Mouse (Mus musculus) midbrain, embryonic 11.5 days (tissue): ENCODE results near the gene Sv2c. TPM values are rescaled to one million over a fixed set of nuclear protein-coding genes. Genes with fewer than 3 reads are reported as not detected.
"Not testable (repeated sequence)": the region's sequence is repeated elsewhere in the genome, so short reads cannot be mapped to it uniquely, and the experiment has no call there.

Experiments used
- ATAC-seq: fragments of 200-750 bp; cut with Nextera tagmentation; 2 replicates; pipeline ENCODE4 v1.8.0; 2017; ENCODE audit warnings: moderate TSS enrichment, moderate library complexity; ENCODE audit not compliant: low FRiP score
- DNase-seq: peaks from one replicate; pipeline ENCODE4 v3.0.0; 2015; ENCODE audit warnings: low spot score; ENCODE audit errors: missing footprints
- H3K27ac ChIP-seq: fragments of 300-500 bp; sonication (generic); 2 replicates; pipeline ENCODE4 v1.5.1; 2014; ENCODE audit warnings: low read depth, low read length
- H3K27me3 ChIP-seq: fragments of 300-500 bp; sonication (generic); 2 replicates; pipeline ENCODE4 v1.6.1; 2014; ENCODE audit warnings: mild to moderate bottlenecking, low read length, moderate library complexity, mixed read lengths; ENCODE audit not compliant: control insufficient read depth, insufficient read depth
- H3K36me3 ChIP-seq: fragments of 300-500 bp; sonication (generic); 2 replicates; pipeline ENCODE4 v1.6.1; 2014; ENCODE audit warnings: mild to moderate bottlenecking, low read length, moderate library complexity, mixed read lengths; ENCODE audit not compliant: control insufficient read depth, insufficient read depth
- H3K4me1 ChIP-seq: fragments of 300-500 bp; sonication (generic); 2 replicates; pipeline ENCODE4 v1.6.1; 2014; ENCODE audit warnings: low read length; ENCODE audit not compliant: control insufficient read depth, insufficient read depth
- H3K4me2 ChIP-seq: fragments of 300-500 bp; sonication (generic); 2 replicates; pipeline ENCODE4 v1.6.1; 2014; ENCODE audit warnings: mild to moderate bottlenecking, moderate library complexity
- H3K4me3 ChIP-seq: fragments of 300-500 bp; sonication (generic); 2 replicates; pipeline ENCODE4 v1.5.1; 2014; ENCODE audit warnings: low read depth, low read length
- H3K9ac ChIP-seq: fragments of 300-500 bp; sonication (generic); 2 replicates; pipeline ENCODE4 v1.6.1; 2014; ENCODE audit warnings: low read length
- H3K9me3 ChIP-seq: fragments of 300-500 bp; sonication (generic); 2 replicates; pipeline ENCODE4 v1.6.1; 2016; ENCODE audit warnings: low read length; ENCODE audit not compliant: control insufficient read depth
- WGBS: fragments of 180-500 bp; shearing (Covaris S2); extraction: QIAGEN DNeasy Blood & Tissue Kit; methylation state at CpG from one replicate; pipeline ENCODE4 v1.1.7; 2014; 5-methylcytosine and 5-hydroxymethylcytosine counted together
- polyA plus RNA-seq: library from polyadenylated mRNA; unstranded; fragments of >200 nt; fragmentation: Nextera tagmentation; extraction: Ambion mirVana; gene quantifications from 2 replicates; pipeline ENCODE4 v1.2.1, GENCODE M21; 2014

The Sv2c gene
- polyA plus RNA-seq, 1 experiment from 2014 or later, result 1.1 TPM

DNA sequence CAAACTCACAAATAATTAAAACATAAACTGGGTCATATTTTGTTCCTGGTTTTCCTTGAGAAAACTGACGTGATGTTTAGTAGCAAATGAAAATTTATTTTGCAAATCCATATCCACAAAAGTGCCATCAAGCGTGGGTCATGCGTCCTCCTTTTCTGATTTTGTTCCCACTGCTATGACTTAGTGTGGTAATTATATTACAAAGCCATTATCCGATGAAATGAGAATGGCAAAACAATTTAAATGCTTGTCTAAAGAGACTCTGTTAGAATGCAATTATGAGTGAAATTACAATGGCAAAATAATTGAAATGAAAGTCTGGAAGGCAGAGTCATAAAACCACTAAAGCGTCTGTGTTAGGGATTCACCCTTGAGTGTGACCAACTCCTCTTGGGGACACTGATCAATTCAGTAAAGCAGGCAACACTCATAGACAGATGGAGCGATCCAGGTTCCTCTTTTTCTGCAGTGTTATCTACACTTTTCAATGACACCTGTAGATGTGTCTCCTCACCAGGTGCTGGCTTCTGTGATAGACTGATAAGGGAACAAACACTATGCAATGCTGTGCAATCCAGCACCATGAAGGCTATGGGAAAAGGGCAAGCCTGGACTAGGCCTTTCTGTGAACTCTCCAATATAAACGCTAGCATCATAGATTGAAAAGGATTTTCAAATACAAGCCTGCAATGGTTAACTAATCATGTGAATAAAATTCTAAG, 46.6 kb downstream of the Sv2c start:
- DNase-seq (no peak), ATAC-seq (no peak)
- Histone ChIP-seq H3K27me3 (no peaks in the 10 kb centered on the region), H3K27ac (no peak overlapping the region), H3K4me2 (no peak overlapping the region), H3K36me3 (no peaks in the 10 kb centered on the region), H3K9ac (no peak overlapping the region), H3K9me3 (no peaks in the 10 kb centered on the region), H3K4me1 (no peaks in the 10 kb centered on the region), H3K4me3 (no peak overlapping the region)
- 88% methylated on average over 7 of the region's 7 CpGs for WGBS

DNA sequence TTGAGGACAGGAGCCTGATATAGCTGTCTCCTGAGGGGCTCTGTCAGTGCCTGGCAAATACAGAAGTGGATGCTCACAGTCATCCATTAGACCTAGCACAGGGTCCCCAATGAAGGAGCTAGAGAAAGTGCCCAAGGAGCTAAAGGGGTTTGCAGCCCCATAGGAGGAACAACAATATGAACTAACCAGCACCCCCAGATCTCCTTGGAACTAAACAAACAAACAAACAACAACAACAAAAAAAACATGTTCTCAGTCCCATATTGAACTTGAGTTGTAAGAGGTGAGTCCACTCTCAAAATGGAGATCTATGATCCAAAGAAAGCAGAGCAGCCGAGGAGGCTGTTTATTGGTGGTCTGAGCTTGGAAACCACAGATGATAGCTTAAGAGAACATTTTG, 50.6 kb downstream of the Sv2c start, which contains the start of gene Gm17190:
Gene Gm17190, plus strand, starts transcription at position 301 of the 400 bp plus-strand sequence.
- not testable (repeated sequence) for H3K27ac ChIP-seq, H3K4me3 ChIP-seq, H3K36me3 ChIP-seq, H3K27me3 ChIP-seq, H3K9me3 ChIP-seq, H3K4me1 ChIP-seq, H3K9ac ChIP-seq, ATAC-seq, H3K4me2 ChIP-seq, DNase-seq
- WGBS, result 88% methylated on average over 1 of the region's 1 CpGs

DNA sequence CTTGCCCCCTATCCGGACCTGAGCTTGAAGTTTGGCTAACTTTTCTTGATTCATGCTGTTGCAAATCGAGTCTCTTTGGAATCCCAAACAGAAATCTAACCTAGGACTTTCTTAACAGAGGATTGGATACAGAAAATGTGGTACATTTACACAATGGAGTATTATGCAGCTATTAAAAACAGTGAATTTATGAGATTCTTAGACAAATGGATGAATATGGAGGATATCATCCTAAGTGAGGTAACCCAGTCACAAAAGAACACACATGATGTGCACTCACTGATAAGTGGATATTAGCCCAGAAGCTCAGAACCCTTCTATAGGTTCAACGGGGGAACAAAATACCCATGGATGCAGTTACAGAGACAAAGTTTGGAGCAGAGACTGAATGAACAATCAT, 51.1 kb downstream of the Sv2c start, which contains the start of gene Gm20075:
Gene Gm20075, minus strand, starts transcription at position 101 of the 400 bp plus-strand sequence.
- not testable (repeated sequence) for ATAC-seq

DNA sequence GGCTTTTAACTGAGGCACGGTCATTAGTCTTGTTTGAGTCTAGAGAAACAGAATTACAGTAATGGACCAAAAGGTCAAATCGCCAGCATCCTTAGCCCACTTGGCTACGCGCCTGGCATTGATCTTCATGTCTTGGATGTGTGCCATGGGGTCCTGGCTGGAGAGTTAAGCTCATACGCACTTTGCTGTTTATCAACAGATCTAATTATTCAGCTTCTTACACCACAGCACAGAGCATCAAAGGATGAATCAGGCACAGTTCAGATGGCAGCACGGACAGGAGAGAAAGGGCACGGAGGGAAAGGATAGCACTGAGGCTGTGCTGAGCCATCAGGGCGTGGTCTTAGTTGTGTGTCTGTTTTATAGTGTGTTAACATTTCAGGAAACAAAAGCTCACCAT, 58.8 kb downstream of the Sv2c start:
- 81% methylated on average over 8 of the region's 8 CpGs for WGBS
- H3K9me3 ChIP-seq, result no peaks in the 10 kb centered on the region
- no peaks in the 10 kb centered on the region for H3K27me3 ChIP-seq
- H3K27ac ChIP-seq, result no peak overlapping the region
- DNase-seq, result no peak
- no peak for ATAC-seq
- H3K4me1 ChIP-seq, result no peaks in the 10 kb centered on the region
- no peak overlapping the region for H3K9ac ChIP-seq
- H3K36me3 ChIP-seq, result no peaks in the 10 kb centered on the region
- H3K4me2 ChIP-seq, result no peak overlapping the region
- H3K4me3 ChIP-seq, result no peak overlapping the region

More for the DNA sequence above, 51.1 kb downstream of the Sv2c start, which contains the start of gene Gm20075:
- H3K9me3 ChIP-seq, H3K4me1 ChIP-seq, H3K27me3 ChIP-seq, H3K4me2 ChIP-seq, H3K36me3 ChIP-seq, H3K4me3 ChIP-seq, H3K27ac ChIP-seq, DNase-seq, H3K9ac ChIP-seq: not testable (repeated sequence)
- WGBS, result 91% methylated on average over 3 of the region's 3 CpGs

DNA sequence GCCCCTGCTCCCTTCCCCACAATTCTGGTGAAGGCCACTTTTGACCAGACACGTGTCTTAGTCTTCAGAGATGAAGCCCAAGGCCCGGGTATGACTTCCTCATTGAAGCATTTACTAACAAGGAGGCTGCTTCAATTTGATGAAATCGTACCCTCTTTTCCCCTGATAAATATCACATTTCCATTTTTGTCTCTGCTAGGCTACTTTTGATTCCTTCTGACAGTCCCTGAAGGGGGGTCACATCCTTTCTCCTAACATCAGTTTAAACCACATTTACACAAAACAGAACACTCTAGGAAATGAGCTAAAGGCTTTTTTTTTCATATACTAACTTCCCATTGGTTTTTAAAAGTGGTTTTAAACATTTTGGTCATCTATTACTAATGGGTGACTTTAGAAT, 79.6 kb downstream of the Sv2c start:
- WGBS, result 92% methylated on average over 3 of the region's 3 CpGs
- ATAC-seq, result no peak
- no peak overlapping the region for H3K27ac ChIP-seq
- H3K9me3 ChIP-seq, result no peaks in the 10 kb centered on the region
- H3K4me3 ChIP-seq, result no peak overlapping the region
- no peak for DNase-seq
- H3K36me3 ChIP-seq, result no peaks in the 10 kb centered on the region
- no peak overlapping the region for H3K9ac ChIP-seq
- no peaks in the 10 kb centered on the region for H3K27me3 ChIP-seq
- no peak overlapping the region for H3K4me2 ChIP-seq
- H3K4me1 ChIP-seq, result no peaks in the 10 kb centered on the region

DNA sequence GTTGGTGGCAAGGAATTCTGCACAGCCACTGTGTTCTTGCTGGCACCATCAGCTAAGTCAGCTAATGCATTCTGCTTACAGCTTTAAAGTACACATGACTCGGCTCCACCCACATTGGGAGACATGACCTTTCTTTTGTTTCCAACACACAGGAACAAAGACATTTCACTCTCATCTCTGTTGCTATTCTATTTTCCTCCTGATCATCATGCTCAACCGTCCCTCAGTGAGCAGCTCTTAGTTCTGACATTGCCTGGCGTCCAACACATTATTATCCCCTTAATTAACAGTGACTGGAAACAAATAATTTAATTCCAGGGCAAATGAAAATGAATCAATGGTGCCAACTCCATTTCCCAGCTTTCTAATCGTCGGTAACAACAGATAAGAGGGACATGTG, 87.0 kb downstream of the Sv2c start:
- Histone ChIP-seq H3K4me1 (no peaks in the 10 kb centered on the region; the same call in 1 of the 2 replicates), H3K4me2 (no peak overlapping the region), H3K4me3 (no peak overlapping the region), H3K36me3 (no peaks in the 10 kb centered on the region), H3K27me3 (no peaks in the 10 kb centered on the region), H3K9me3 (no peaks in the 10 kb centered on the region), H3K27ac (no peak overlapping the region), H3K9ac (no peak overlapping the region)
- ATAC-seq, result no peak
- 56% methylated on average over 5 of the region's 5 CpGs for WGBS
- DNase-seq, result no peak

DNA sequence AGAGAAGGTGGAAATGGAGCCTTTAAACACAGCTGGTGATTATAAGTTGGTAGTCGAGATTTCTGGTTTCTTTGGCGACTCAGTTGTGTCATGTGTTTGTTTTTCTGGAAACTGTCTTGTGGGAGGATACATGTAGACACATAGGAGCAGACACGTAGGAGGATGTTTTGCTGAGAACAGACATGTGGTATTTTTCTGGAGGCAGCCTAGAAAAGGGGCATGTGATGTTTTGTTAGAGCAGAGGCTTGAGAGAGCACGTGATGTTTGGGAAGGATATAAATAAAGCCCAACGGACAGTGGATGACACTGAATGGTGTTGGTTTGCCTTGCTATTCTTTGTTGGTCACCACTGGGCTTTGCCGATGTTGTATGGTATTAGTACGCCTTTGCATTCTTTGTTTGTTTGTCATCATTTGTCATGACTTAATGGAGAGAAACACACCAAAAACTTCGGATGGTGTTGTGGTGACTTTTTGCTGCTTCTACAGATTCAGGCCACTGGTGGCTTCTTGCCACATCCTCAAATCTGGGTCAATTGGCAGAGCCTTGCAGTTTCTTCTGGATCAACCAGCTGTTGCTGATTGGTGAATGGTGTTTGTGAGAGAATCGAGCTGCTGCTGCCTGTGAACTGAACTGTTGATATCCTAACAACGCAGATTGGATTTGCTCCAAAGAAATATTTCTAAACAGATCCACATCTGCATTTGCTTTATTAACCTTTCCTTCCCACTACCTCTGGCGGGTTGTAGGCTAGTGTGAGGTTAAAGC, 91.9 kb downstream of the Sv2c start:
- H3K4me2 ChIP-seq, result no peak overlapping the region
- no peaks in the 10 kb centered on the region; the same call in 1 of the 2 replicates for H3K4me1 ChIP-seq
- ATAC-seq (no peak), DNase-seq (no peak)
- H3K9ac ChIP-seq, result no peak overlapping the region
- H3K27me3 ChIP-seq, result no peaks in the 10 kb centered on the region
- no peaks in the 10 kb centered on the region for H3K9me3 ChIP-seq
- no peak overlapping the region for H3K4me3 ChIP-seq
- H3K36me3 ChIP-seq, result no peaks in the 10 kb centered on the region
- no peak overlapping the region for H3K27ac ChIP-seq
- WGBS, result 85% methylated on average over 11 of the region's 11 CpGs

DNA sequence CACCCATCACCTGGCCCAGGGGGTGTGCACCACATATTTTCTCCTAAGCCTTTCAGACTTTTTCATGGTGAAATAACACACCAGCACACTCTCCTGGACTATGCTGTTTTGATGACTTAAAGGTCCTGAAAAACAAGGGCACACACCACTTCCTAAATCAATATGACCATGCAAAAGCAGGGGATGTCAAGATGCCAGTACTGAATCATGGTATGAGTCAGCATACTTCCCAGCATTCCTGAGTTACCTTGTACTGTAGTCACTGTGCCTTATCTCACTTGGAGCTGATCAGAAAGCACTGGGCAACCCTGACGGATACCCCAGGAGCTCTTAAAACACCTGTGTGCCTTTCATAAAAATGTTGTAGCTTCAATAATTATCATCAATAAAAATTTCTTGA, 92.8 kb downstream of the Sv2c start:
- WGBS, result 80% methylated on average over 1 of the region's 1 CpGs
- Histone ChIP-seq H3K4me1 (no peaks in the 10 kb centered on the region), H3K4me3 (no peak overlapping the region), H3K27me3 (no peaks in the 10 kb centered on the region), H3K9me3 (no peaks in the 10 kb centered on the region), H3K4me2 (no peak overlapping the region), H3K27ac (no peak overlapping the region), H3K9ac (no peak overlapping the region), H3K36me3 (no peaks in the 10 kb centered on the region)
- peak; percentile 47 for DNase-seq
- ATAC-seq, result no peak
